Mouse (Mus musculus): ENCODE results near the gene Znhit6.
A peak's percentile ranks its signal among the peaks of the same experiment; 100 is the strongest.

Znhit6 gene

DNA sequence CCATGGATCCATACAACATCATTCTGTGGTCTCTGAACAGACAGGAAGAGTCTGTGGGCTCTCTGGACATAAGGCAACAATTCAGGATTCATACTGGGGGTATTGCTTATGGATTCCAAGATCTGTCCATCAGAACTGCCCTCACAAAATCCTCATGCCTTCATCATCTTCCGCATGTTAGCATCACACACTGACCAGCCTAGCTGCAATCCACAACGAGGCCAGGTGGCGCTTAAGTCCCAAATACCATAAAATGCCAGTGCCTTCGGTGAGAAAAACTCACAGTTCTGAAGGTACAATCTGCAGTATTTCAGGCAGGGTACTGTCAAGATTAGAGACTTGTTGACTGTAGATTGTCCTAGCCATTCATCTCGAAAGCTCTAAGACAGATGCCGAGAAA is 69.5 kb downstream of the Znhit6 start:
- DNase-seq (ENCODE audit: extremely low spot score, low spot score), result no peak

DNA sequence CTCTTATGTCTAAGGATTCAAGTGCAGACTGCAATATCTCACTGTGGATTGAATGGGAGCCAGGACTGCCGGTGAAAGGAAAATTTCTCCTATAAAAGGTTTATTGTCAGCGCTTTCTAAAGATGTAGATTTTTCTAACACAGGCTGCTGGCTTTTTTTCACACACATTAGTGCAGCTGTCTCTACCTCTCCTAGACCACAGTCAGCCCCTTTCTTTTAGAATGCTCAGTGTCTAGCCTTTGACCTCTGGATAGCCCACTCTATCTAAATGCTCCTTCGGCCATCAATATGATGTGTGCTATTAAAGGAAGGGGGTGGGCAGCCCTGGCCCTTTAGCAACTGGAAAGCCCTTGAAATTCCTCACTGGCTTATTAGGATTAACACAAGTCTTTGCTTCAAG is 70.0 kb downstream of the Znhit6 start:
- DNase-seq (ENCODE audit: extremely low spot score, low spot score), result peak; percentile 47

DNA sequence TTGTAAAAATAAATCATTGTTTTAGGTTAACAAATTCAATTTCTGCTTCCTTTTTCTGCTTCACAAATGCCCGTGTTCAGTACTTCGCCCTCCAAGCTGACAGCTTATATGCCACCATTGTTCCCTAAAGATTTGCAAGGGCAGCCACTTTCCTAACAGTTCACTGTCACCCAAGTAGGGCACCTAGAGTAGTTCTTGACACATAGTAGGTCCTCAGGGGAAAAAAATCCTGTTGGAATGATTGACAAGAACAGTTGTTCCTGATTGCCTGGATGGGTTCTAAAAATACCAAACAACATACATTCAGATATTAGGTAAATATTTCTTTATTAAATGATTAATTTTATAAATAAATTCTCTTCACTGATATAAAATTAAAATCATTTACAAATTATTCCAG is 70.7 kb downstream of the Znhit6 start:
- DNase-seq (ENCODE audit: extremely low spot score, low spot score), result no peak

DNA sequence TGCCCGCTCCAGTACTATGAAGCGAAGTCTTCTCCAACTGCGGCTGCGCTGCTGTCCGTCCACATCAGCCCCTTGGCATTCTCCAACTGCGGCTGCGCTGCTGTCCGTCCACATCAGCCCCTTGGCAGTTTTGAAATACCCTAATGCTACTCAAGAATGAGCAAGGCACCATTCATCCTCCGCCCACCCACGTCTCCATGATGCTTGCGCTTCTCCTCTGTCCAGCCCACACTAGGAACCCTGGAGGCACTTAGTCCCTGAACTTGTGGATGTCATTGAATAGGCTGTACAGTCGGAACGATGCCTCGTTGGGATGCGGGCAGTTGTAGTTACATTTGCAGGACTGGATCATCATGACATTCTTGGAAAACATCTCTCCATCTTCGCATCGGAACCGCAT is 71.4 kb downstream of the Znhit6 start:
- peak; percentile 28 for DNase-seq (ENCODE audit: extremely low spot score, low spot score)

DNA sequence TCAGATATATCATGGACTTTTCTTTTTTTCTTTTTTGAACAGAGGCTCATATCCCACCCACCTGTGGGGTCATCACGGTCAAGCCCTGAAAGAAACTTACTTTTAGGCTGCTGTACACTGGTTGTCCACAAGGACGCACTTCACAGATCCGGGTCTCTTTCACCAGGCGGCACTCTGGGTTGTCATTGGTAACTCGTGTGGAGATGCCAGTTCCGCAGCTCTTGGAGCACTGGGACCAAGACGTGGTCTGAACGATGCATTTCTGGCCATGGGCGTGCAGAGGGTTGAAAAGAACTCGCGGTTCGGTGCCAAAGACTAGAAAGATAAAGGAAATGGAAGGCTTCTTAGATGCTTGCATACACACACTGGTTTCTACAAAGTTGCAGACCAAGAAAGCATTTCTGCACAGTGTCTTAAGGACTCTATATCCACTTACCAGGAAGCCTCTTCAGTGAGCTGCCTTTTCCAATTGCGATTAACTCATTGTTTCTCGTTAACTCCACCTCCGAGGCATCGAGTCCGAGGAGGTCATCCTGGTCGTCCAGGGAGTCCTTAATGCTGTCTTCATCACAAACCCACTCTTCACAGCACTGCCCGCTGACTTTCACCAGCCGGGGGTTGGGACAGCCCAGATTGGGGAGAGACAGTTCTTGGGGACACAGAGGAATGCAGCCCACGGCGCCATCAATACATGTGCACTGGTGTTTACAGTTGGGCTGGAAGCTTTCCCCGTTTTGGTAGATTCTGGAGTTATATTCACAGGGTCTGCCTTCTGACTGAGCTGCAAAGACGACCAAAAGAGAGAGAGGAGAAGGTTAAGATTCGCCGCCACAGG is 72.3 kb downstream of the Znhit6 start:
- peak; percentile 63 for DNase-seq (ENCODE audit: extremely low spot score, low spot score)

DNA sequence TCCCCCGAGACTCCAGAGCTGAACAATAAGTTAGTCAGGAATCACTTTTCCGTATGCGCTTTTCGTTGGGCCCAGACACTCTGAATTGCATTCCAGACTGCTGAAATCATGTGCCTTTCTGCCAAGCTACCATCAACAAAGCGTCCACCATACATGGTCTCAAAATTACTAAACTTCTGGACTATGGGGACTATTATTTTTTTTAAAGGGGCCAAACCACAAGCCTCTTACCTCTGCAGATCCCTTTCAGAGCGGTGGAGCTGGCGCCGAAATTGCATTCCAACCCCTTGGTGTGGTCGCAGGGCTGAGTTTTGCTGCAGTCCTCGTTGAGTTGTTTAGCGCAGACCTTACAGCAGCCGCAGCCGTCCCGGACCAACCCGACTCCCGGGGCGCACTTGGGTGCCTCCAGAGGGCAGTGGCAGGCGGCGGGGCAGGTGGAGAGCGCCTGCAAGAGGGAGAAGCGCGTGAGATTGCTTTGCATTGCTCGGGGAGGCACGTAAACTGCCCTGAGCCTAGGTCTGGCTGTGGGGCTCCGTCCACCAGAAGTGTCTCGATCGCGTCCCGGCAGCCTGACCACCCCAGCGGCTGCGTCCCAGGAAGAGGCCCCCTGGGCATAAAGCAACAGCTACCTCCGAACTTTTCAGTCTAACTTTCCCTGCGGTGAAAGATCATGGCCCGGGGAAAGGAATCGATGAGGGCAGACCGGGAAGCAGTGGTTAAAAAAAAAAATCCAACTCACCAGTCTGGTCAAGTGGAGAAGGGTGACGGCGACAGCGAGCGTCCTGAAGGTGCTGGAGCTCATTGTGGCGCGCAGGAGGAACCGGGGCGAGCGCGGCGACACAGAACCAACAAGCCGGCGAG is 73.2 kb downstream of the Znhit6 start:
- DNase-seq (ENCODE audit: extremely low spot score, low spot score), result peak; percentile 73

- DNase-seq (ENCODE audit: extremely low spot score, low spot score), result peak; percentile 88
These were observed 73.8 kb downstream of the Znhit6 start, which contains the start of gene Ccn1 for GRCm38 (mm10) chr3:145649852-145650202. TSS of gene Ccn1 (minus strand) at chr3:145649981.

- peak; percentile 64 for DNase-seq (ENCODE audit: extremely low spot score, low spot score)
These were observed 74.5 kb downstream of the Znhit6 start for GRCm38 (mm10) chr3:145650298-145651011.

DNA sequence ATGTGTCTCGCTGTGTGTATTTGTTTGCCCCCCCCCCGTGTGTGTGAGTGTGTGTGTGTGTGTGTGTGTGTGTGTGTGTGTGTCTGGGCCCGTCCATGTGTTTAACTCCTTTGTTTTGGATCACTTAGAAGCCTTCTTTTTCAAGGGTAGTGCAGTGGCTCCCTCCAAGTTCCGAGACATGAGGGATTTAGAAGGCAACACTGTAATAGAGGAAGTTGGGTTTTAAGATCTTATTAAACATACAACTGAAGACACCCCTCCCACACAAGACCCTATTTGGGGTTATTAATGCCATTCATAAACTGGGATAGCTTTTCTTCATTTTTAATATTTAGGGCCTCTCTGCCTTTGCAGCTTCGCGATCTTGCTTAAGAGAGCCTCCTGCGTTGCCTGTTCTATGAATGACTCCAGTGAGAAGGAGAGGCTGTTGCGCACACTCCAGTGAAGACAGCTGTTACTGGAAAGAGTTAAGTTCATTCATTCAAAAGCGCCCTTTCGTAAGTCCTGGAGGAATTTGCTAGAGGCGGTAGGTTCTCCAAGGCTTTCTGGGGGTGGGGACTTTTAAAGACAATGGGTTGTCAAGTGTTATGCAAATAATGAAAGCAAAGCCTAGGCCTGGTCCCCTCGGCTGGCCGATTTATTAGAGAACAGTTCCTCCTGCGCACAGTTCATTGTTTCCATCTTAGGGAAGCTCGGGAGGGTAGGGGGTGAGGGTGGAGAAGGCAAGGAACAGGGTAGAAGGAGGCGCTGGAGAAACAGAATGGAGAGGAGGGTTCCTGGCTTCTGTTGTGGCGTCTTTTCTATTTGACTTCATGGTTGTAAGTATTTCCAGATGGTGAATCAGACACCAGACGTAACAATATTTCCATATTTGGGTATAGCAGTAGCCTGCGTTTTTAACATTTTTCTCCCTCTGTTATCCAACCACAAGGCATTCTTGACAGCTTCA is 75.3 kb downstream of the Znhit6 start:
- DNase-seq (ENCODE audit: extremely low spot score, low spot score), result peak; percentile 67

DNA sequence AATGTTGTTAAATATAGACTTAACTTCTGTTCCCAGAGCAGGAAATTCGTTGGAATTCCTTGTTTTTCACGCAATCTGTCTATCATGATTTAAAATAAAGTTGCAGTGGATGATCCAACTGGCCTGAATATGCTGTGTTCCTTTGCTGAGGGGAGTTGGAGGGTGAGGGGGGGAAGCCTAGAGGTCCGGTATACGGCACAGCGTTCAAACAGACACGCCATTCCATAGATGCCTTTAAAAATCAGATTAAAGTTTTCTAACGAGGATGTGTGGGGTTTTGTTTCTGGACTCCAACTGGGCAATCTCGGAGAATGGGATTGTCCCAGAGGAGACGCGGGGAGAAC is 75.9 kb downstream of the Znhit6 start:
- DNase-seq (ENCODE audit: extremely low spot score, low spot score), result peak; percentile 24

GRCm38 (mm10) chr3:145652322-145653131 is 76.5 kb downstream of the Znhit6 start:
- DNase-seq (ENCODE audit: extremely low spot score, low spot score), result peak; percentile 64

GRCm38 (mm10) chr3:145653191-145653940 is 77.4 kb downstream of the Znhit6 start:
- DNase-seq (ENCODE audit: extremely low spot score, low spot score), result peak; percentile 76

DNA sequence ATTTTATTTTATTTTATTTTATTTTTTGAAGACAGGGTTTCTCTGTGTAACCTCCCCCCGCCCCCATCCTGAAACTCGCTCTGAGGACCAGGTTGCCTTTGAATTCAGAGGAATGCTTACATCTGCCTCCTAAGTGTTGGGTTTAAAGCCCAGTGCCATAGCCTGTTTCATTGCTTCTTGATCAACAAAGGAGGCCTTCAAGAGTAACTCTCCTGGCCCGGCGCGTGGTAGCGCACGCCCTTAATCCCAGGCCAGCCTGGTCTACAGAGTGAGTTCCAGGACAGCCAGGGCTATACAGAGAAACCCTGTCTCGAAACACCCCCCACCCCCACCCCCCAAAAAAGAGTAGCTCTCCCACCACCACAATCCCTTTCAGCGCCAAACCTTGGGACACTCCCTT is 78.0 kb downstream of the Znhit6 start:
- no peak for DNase-seq (ENCODE audit: extremely low spot score, low spot score)

Measured in neural tube, embryonic 10.5 days (tissue).